Mouse (Mus musculus) kidney, postnatal 4 days (tissue): ENCODE measurements at regions not wholly inside any gene's neighbourhood (a gene's known extent, or its start where the extent isn't known, plus 50 kb on each side); places are given as distances from the start of the nearest gene placed in this dataset.
"Not testable (repeated sequence)": the region's sequence is repeated elsewhere in the genome, so short reads cannot be mapped to it uniquely, and the experiment has no call there.

ENCODE experiments used
- DNase-seq, 2 experiments: peaks; one replicate each; pipeline ENCODE4 v3.0.0; 2021; ENCODE audit warnings: mixed read lengths in 2 of 2

DNA sequence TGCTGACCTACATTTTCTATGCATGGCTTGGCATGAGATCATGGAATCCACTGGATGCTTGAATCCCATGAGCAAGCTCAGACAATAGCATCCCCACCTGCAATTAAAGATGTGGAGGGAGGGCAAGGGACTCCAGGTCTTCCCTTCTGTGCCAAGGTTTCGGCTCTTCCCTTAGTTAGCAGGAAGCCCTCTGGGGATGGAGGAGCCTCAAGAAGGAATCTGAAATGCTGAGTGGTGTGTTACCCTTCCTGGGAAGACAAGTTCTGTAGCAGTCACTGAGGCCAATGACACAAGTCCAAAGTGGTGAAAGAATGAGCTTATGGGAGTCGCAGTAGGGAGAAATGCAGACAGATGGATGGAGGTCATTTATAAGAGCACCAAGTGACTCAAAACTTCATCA is 125.4 kb upstream of the Dapk1 start:
- no peak for DNase-seq

DNA sequence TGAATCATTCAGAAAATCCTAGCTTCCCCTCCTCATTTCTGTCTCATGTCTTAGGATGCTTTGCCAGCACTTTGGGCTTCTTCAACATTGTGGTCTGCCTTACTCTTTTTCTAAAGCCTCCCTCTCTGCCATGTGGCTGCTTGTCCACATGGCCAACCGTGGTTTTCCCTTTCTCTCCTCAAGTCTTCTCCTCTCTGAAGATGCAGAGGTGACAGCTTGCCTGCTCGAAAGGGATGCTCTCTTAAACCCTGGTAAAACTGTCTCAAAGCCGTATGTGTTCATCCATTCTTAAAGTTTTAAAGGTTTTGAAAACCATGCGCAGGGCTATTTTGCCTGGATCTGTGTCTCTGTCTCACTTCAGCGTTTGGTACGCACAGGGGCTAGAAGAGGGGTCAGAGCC is 123.4 kb upstream of the Dapk1 start:
- no peak for DNase-seq

DNA sequence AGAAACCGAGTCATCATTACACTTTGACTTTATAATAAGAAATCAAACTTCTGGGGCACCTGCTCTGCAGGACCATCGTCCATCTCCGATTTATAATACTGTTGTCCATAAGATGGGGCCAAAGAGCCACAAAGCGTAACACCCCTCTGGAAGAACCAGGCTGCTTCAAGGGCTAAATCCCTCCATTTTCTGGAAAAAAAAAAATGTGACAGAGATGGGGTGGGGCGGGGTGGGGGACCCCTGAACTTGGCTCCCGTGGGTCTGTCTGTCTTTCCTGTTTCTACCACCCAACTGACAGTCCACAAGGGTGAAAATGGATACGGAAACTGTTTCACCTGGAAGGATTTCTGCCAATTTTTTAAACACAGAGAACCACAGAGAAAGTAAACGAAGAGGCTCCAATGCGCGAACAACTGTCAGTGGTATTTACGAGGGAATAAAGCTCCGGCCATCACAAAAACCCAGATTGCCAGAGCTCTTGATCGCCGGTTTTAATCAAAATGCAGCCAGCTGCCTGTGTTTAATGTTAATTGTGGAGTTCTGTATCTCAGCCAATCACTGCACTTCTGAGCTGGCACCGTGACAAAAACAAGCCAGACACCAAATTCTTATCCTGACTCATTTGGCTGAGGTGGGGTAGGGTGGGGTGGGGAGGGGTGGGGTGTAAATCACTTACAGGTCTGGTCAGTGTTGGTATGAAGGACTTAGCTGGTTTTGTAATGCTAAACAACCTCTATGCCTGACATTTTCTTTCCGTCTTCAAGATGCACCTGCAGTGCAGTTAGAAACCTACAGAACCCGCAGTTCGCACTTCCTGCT is 122.5 kb upstream of the Dapk1 start:
- peak; percentile 71 to 82 for DNase-seq

DNA sequence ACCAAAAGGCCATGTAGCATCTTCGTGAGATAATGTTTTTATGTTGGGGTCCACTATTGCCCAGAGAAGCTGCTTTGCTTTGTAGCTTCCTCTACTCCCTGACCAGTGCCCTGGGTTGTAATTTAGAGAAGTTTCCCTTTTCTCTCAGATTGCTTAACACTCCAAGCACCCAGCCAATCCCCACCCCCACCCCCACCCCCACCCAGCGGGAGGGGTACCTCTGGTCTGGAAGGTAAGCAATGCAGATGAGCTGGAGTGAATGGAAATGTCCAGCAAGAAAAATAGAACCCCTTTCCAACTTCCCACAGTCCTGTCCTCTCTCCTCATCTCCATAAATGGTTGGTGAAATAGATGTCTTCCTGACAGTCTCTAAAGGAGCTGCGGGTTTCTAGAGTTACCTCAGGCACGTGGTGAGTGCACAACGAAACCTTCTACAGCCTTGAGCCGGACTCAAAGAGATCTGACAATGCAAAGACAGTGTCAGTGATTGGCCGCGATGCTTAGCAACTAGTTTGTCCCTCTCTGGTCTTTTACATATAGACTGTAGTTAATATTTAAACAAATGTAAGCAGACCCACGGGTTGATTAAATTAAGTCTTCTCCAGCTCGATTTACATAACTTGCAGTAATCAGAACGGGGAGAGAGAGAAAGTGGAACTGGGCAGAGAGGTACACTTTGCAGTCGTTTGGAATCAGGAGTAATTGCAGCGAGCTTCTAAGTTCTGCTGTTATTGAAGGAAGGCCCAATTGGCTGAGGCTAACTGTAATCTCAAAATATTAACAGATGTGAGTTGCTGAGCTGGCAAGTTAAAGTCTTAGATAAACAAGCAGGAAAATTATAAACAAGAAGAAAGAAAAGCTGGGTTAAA is 121.7 kb upstream of the Dapk1 start:
- peak; percentile 39 to 66 for DNase-seq

DNA sequence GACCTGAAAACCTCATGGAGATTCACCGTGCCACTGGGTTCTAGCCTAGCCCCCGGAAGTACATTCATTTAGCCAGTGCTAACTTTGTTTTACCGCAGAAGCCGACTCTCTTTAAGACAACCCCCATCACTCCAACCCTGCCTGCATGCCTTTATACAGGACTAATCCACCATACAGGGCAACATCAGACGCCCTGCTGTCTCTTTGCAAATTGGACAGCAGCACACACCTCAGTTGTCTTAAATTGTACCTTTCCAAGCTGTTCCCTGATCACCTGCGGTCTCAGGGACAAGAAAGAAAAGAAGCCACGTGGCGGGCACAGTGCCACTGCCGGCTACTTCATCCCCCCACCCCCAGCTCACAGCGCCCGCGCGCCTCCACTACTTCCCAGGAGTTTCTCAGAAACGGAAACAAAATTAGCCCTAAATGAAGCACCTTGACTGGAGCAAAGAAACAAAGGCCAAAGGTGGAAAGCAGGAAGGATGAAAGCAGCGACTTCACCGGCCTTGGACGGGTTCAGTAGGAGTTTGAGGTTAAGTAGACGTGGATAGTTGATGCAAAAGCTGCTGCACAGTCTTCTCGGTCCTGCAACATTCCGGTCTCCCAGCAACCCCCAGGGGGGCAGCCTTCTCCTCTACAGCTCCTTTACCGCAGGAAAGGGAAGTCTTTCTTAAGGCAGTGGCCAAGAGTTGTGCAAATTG is 120.9 kb upstream of the Dapk1 start:
- DNase-seq = peak; percentile 62 to 77

DNA sequence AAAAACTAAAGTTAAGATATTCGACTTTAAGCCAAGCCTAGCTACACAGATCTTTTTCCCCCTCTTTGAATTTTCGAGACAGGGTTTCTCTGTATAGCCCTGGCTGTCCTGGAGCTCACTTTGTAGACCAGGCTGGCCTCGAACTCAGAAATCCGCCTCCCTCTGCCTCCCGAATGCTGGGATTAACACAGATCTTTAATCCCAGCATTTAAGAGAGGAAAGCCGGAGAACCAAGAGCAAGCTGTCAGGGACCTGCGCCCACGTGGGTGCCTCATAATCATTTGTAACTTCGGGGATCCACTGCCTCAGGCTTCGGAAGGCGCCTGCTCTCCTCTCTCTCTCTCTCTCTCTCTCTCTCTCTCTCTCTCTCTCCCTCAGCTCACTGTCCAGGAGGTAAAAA is 120.3 kb upstream of the Dapk1 start:
- DNase-seq = not testable (repeated sequence)

DNA sequence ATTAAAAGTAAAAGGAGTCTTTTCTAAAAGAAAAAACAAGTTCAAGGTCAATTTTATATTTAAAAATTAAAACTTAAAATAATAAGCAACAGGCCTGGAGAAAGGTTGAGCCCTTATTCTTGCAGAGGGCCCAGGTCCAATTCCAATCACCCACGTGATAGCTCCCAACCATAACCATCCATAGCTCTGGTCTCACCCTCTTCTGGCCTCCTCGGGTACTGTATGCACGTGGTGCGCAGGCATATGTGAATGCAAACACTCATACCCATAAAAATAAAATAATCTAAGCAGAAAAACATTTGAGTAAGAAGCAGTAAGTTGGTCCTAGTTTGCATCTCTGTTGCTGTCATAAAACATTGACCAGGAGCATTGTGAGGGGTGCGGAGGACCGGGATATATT is 119.8 kb upstream of the Dapk1 start:
- peak in 1 of 2 experiments; percentile 16 for DNase-seq

DNA sequence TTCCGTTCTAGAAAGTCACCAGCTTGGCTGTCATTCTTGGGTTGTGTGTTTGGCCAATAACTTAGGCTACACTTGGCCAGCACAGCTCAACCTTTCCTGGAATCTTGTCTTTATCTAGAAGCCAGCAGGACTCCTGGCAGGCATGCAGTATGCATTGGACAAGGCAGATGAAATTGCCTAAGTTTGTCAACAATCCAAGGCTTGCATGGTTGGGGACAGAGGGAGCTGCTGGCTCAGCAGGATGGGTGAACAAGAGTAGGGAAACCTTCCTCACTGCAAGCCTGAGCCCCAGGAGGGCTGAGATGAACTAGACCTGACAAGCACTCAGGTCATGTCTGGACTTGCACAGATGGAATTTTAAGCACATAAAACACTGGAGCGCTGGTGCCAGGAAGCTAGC is 115.6 kb upstream of the Dapk1 start:
- DNase-seq = peak in 1 of 2 experiments; percentile 34

DNA sequence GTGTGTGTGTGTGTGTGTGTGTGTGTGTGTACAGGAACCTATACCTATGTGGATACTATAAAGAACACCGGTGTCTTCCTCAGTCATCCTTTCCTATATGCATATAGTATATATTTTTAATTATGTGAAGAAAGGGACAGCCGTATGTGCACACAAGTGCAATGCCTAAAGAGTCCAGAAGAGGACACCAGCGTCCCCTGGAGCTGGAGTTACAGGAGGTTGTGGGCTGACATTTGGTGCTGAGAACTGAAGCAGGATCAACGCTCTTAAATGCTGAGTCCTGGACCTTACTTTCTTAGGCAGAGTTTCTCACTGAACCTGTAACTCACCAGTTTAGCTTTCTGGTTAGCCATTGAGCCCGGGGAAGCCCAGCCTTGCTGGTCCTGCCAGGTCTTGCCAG is 114.9 kb upstream of the Dapk1 start:
- DNase-seq = no peak

DNA sequence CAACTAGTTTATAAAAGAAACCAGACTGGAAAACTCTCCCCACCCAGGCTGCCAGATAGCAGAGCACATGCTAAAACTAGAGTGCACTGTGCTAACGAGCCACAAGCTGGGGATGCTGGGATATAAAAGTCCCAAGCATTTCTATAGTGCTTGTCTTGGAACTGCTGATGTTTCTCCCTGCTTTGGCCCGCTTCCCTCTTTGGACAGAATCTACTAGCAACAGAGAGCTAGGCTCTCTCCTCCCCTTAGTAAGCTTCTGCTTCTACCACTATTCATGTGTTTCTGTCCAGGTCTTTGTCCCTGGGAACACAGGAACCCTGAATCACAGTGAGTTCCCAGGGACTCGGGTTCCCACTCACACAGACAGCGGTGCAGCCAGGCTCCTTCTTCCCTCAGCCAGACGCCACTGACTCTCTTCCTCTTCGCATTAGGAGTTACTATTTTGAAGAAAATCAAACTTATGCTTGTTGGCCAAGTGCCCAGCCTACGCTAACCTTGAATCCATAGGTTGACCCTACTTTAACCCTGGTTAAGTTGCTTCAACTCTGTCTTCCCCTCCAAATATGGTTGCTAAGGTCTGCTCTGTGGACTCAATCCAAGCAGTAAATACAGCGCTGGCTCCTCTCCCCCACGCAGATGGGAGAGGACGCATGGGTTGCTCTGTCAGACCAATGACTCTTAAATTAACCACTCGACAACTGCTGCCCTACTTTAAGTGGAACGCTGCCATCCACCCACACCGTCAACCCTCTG is 113.4 kb upstream of the Dapk1 start:
- peak; percentile 51 to 69 for DNase-seq

DNA sequence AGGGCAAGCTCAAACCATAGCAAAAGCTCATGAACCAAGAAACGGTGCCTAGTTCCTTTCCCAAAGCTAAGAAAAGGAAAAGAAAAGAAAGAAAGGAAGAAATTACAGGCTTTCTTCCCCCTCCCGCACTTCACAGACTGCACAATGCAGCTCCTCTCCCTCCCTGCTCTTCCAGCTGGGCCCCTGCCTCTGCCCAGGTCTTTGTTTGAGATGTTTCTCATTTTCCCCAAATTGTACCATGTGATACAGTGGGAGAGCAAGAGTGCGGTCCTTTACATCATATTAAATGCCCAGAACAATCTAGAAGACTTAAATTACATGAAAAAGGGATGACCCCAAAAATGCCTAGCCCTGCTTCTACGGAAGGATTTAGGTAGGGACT is 112.9 kb upstream of the Dapk1 start:
- DNase-seq = no peak

DNA sequence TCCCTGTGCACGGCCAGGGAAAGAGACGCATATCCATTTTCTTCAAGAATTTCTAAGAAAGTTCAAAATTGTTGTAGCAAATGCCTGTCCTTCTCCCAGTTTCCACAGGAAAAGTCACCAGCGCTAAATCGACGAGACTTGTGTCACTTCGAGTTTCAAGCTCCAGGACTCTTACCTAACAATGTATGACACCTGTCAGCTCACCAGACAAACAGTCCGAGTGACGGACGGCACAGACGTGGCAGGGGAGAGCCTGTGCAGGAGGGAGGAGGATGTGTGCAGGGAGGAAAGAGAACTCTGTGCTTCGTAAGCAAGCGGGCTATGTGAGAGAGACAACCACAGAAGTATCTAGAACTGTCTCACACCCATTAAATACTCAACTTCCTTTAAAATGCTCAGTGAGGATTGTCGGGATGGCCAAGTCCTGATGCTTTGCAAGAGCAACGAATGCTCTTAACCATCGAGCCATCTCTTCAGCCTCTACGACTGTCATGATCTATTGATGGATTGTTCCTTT is 109.7 kb upstream of the Dapk1 start:
- DNase-seq = no peak

DNA sequence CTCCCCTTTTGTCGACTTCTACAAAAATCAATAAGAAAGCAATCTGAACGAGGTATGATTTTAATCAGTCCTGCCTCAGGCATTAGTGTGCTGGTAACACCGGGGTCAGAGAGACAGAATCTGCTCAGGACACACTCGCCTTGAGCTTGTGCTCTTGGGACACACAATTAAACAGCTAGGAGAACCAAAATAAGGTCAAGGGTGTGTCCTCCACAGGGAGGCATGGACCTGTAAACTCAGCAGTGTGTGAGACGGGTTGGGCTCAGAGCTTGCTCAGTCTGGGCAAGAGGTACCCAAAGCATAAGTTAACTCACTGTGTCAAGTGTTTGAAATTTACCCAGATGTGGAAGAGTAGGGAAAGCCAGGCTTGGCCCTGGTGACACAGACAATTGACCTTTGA is 107.9 kb upstream of the Dapk1 start:
- no peak for DNase-seq

DNA sequence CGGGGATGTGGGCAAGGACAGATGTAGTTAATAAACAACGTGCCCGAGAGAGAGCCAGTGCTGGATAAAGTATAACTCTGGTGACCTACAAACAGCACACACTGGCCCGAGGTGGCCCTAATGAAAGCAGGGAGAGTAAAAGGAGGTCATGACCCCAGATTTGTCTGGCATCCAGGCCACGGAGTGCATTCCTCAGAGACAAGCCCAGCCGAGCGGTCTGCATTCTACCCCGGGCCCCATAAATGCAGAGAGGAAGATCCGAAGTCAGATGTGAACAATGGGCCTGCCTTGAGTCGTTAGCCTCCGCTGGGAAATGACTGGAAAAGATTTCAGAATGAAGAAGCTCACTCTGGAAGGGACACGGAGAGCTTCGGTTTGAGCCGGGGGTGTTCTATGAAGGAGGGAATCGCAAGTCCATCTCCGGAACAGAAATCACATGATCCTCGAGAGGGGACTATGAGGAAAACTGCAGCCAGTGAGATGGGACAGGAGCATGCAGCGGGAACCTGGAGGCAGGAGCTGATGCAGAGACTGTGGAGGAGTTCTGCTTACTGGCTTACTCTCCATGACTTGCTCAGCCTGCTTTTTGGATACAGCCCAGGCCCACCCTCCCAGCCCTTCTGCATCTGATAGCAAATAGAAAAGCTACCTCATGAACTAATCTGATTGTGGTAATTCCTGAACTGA is 103.9 kb upstream of the Dapk1 start:
- peak; percentile 58 to 74 for DNase-seq

DNA sequence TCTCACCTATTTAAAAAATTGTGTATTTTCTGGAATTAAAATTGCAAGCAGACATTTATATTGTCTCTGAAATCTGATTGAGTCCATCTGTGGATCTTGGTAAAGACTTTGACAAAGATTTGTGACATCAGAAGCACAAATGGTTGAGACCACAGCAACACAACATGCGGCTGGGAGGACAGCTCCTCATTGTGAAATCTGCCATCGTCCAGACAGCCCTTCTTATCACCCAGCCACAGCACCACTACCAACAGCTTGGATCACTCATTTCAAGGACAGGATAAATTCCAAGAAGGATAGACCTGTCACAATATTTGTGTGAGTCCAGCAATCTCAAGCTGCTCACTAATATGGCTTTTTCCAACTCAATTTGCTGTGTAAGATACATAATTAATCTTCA is 97.6 kb upstream of the Dapk1 start:
- no peak for DNase-seq

DNA sequence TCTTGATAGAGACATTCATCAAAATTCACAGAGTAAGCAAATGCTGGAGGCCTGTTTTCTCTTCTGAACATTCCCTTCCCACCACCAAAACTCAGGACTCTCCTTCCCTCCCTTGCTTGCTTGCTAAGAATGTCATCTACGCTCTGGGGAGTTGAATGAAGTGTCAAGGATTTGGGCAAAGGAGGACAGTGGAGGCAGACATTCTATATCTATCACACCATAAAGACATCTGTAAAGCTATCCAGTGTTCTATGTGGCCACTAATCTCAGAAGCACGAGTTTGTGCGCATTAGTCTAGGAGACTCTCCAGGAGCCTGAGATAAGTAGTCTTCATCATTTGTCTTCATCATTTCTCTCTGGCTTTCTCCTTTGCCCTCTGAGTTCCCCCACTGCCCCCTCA is 94.1 kb upstream of the Dapk1 start:
- DNase-seq = no peak

DNA sequence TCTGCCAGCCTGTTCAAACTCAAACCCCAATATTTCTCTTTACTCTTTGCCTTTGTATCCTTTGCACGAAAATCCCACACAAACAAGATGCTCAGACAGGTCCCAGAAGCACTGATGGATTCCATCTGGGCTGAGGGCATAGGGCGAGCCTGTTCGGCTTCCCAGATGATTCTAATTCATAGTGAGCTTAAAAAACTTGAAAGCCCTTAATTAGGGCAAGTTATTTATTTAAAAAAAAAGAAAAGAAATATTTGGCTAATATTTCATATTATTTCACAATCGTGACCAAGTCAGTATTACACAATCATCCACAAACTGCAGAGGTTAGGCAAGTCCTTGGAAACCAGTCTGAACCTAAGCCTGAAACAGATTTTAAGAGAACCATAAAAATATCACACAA is 93.7 kb upstream of the Dapk1 start:
- DNase-seq = peak; percentile 68 to 78

DNA sequence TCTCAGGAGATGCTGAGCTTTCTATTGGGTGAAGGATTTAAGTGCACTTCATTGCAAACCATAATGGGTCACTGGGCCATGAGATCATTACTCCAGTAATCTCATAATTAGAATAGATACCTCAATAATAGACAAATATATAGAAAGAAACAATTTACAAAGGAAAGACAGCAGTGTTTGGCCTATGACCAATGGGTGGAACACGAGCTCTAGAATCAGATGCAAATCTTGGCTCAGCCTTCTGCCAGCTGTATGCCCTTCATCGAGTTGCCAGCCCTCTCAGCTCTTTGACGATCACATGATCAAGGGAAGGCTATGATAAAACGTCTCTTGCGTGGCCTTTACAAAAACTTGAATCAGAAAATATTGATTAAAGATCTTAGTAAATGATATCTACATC is 92.9 kb upstream of the Dapk1 start:
- DNase-seq = no peak

DNA sequence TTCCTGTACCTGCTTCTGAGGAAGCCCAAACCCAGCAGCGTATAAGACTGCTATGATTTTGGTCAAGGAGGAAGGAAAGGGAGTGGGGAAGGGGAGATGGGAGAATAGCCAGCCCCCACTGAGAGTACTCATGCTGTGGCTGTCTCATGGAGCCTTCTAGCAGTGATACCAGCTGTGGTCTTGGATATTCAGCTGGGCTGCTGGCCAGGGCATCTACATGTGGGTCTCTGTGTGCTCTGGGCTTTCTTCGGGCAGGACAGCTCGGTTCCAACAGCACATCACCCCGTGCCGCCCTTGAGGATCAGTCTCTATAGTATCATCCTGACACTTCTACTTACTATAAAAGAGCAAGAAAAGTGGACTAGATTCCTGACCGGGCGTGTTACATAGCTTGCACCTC is 90.6 kb upstream of the Dapk1 start:
- no peak for DNase-seq

DNA sequence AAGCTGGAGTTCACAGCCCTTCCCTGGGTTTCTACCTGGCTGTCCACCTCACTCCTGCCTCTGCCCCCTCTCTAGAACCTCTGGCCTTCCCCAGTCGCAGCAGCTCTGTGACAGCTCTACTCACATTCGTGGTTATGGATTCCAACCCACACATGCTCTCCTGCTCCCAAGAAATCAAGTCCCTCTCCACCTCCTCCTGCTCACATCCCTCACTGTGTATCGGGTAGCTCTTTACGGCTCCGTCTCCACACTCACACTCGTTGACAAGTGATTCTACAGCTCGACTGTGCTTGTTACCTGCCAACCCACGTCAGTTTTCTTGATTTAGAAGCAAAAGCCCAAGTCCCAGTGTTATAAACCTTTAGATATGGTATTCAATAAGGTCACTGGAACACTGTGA is 90.1 kb upstream of the Dapk1 start:
- no peak for DNase-seq

DNA sequence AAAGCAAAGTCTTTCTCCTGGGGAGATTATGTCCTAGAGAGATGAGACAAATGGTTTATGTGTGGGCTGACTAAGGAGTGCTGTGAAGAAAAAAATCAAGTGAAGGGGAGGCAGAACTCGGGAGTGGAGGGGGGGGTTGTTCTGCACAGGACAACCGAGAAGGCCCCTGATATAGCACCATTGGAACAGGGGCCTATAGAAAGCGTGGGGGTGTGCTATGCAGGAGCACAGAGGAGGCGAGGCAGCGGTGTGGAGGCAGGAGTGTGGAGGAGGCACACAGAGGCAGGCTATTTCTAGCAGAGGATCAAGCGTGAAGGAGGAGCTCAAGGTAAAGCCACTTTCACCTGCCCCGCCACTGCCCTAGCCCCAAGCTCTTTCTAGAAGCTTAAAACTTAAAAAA is 88.0 kb upstream of the Dapk1 start:
- no peak for DNase-seq

DNA sequence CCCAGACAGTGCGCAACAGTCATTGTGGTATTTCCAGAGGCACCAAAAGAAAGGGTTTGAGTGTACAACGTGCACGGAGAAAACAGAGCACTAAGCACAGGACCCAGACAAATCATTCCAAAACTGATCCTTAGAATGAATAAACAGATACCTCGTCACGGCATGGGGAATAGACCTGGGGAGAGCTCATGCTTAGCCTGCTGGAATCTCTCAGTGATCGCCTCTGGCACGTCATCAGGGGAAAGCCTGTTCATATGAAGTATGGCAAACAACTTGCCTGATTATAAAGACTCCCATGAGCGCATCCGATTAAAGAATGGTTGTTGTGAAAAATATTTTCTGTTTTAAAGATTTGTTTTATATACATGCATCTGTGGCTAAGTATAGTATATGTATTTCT is 86.9 kb upstream of the Dapk1 start:
- DNase-seq = no peak
